Mouse (Mus musculus): ENCODE results near the gene Tcf23. TPM values are rescaled to one million over a fixed set of nuclear protein-coding genes. Genes with fewer than 3 reads are reported as not detected.
A peak's percentile ranks its signal among the peaks of the same experiment; 100 is the strongest.

Gene Tcf23
- polyA plus RNA-seq (2017; shearing (Covaris generic)) = not detected

DNA sequence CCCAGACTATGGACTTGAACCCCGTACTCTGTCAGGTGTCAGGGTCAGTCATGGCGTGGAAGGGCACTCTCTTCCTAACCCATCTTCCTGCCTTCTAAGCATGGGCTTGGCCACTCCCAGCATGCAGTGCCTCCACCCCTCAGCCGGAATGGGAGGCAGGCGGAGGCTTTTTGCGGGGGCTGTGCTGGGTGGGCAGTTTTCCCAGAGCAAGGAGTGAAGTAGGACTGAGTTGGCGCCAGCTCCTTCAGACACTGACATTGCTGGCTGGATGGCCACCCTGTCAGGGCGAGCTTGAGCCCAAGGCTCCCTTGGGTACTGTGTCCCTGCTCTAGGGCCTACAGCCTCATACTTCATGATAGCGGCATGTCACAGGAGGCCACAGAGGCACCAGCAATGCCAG is at the start of gene Tcf23:
Gene Tcf23 (plus strand): TSS at position 247 of the 400 bp plus-strand sequence.
- no peak for ATAC-seq

DNA sequence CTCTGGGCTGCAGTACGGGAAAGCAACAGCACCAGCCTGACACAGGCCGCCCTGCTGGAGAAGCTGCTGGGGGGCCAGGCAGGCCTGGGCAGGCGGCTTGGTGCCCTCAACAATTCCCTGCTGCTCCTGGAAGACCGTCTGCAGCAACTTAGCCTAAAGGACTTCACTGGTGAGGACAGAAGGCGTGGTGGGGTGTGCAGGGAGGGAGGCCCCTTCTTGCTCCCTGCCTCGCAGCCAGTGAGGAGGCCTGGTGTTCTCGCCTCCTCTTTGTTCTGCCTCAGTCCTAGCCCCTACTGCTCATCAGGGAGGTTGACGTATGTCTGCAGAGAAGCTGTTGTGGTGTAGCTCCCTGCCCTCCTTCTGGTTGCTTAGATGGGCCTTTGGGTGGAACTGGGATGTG is 49.8 kb upstream of the Tcf23 start:
- no peak for ATAC-seq

DNA sequence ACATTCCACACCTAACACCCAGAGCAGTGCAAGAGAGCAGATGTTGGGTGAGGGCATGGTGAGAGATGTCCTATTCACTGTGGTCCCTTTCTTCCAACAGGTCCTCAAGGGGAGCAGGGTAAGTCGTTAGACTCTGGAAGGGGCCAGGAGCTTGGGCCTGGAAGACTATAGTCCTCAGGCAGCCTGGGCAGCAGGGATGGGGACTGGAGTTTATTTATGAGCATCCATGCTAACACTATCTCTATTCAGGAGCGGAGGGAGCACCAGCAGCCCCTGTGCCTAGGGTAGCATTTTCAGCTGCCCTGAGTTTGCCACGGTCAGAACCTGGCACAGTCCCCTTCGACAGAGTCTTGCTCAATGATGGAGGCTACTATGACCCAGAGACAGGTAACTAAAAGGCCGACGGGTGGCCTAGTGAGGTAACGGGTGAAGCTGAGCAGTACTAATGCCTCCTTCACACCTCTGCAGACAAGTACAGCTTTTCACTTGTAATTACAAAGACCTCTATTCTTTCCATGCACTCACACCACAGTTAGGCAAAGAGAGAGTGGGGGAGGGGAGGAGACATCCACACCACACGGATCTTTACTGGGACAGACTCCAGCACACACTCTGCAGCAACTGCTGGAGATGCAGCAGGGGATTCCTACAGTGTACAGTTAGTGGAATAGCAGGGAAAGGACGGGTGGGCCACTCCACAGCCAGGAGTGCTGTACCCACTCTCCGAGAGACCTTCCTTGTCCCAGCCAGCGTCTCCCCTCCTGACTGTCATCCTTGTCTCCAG is 48.4 kb upstream of the Tcf23 start:
- ATAC-seq = no peak

DNA sequence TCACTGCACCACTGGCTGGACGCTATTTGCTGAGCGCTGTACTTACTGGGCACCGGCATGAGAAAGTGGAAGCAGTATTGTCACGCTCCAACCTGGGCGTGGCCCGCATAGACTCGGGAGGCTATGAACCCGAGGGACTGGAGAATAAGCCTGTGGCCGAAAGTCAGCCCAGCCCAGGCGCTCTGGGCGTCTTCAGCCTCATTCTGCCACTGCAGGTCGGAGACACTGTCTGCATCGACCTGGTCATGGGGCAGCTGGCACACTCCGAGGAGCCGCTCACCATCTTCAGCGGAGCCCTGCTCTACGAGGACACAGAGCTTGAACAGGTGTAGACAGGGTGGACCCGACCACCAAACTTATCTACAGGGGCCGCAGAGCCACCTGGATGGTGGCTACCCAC is 47.8 kb upstream of the Tcf23 start:
- no peak for ATAC-seq

DNA sequence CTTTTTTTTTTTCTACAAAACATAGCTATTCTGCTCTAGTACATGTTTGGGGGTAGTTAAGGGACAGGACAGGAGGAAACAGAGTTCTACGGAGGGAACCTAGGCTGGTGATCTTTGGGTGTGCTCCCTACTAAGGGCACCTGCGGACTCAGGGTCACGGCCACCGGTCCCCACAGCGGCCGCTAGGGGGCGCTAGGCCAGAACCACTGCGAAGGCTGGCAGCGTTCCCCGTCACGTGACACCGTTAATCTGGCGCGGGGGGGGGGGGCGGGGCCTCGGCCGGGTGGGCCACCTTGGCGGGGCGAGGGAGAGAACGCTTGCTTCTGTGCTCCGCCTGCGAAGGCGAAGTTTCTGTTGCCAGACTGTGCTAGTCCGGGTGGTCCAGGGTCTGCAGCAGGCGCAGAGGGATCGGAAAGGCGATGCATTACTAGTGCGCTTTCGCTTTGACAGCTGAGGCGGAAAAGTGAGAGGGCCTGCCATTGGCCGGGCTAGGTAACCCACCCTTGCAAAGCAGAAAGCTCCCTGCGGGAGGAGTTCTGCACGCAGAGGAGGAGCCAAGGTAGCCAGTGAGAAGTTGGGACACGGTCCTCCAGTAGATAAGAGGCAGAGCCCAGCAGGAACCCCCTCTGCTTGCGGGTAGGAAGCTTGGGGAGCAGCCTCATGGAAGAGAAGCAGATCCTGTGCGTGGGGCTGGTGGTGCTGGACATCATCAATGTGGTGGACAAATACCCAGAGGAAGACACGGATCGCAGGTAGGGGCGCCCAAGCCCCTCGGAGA is 47.0 kb upstream of the Tcf23 start, which contains the start of gene Khk:
Gene Khk (plus strand): TSS at position 176 of the 778 bp plus-strand sequence.
- ATAC-seq = peak; percentile 86

DNA sequence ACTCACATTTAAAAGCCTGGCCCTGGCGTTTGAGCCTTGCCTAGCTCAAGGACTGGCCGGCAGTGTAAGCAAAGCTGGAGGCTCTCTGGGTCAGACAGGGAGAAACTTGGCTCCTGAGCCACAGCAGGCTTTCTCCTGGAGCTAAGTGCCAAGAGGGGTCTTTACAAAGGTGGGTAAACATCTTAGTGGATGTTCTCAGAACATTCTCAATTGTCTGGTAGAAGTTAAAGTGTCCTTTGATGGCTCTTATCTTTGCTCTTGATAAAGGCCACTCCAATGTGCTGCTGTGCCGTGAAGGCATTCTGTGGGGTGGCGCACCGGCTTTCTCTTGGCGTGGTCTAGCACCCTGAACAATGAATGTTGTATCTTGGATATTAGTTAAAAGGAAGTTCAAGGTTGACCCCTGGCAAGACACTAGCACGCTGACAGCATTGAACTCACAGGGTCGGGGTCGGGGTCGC is 45.9 kb upstream of the Tcf23 start:
- ATAC-seq = no peak

DNA sequence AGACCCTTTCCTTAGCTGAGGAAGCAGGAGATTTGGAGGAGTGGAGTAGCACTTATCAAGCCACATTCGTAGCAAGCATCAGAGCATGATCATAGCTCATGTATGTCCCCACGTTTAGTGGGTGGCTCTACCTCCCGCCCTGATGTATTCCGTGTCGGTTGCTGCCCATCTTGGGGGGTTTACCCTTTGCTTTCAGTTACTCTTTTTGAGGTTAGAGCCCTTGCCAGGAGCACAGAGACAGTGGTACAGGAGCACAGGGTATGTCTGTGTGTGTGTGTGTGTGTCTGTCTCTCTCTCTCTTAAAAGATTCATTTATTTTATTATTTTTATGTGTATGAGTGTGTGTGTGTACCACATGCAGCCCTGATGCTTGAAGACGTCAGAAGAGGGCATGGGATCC is 45.3 kb upstream of the Tcf23 start:
- ATAC-seq = no peak

DNA sequence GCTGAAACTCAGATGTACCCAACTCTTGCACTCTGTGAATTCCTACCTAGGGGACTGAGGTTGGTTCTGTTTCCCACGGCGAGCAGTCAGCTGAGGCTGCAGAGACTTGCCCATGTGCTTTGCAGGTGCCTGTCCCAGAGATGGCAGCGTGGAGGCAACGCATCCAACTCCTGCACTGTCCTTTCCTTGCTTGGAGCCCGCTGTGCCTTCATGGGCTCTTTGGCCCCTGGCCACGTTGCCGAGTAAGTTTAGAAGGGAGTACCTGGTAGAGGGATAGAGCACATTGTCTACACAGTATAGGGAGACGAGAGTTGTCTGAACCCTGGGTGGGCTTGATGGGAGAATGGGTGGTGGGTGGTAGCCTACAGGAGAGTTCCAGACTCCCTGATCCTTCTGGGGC is 43.8 kb upstream of the Tcf23 start:
- no peak for ATAC-seq

DNA sequence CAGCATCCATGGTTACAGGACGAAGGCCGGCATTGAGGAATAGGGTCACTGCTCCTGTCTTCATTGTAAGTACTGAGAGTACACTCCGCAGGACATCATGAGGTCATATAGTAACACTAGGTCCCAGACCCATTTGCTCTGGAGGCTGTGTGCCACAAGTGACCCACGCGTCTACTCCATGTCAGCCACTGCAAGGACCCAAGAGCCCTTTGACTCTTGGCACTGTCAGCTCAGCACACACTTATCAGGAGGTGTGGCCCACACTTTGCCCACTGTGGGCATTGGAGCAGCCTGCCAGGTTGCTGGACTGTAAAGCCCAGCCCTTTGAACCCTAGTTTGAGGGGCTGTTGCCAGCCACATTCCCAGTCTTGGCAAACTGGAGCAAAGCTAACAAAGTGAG is 43.2 kb upstream of the Tcf23 start:
- no peak for ATAC-seq

DNA sequence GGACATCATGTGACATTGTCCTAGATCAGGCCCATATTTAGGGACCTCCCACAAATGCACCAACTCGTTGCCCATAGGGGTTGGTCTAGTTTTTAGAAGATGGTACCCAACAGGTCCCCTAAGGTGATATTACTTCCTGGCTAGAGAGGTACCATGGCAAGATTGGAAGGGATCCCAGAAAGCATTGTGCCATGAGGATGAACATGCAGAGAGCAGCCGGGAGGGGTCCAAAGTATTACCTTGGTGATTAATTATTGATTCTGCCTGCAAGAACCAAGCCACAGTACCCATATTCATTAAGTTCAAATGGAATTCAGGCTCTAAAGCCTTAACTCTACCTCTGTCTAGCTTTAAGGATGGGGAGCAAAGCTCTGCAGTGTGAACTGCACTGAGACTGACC is 42.4 kb upstream of the Tcf23 start:
- ATAC-seq = no peak

DNA sequence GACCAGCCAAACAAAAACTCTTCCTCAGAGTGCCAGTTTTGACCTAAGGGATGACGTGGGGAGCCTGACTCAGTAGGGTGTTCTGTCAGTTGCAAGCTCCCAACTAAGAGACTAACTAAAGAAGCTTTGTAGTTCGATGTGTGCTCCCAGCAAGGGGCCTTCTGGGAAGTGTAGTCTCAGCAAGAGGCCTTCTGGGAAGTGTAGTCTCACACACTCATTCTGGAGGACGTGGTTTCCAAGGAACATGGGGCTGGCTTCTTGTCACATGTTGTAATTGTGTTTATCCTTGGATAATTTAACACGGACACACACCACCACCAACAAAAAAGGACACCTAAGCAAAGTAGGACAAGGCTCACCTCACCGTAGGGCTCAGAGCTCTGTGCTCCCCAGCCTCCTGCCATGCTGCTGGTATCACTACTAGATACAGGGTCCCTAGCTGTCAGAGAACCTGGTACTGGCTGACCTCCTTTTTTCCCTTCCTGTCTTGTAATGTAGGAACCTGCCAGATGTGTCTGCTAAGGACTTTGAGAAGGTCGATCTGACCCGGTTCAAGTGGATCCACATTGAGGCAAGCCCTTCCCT is 40.4 kb upstream of the Tcf23 start:
- ATAC-seq = no peak

DNA sequence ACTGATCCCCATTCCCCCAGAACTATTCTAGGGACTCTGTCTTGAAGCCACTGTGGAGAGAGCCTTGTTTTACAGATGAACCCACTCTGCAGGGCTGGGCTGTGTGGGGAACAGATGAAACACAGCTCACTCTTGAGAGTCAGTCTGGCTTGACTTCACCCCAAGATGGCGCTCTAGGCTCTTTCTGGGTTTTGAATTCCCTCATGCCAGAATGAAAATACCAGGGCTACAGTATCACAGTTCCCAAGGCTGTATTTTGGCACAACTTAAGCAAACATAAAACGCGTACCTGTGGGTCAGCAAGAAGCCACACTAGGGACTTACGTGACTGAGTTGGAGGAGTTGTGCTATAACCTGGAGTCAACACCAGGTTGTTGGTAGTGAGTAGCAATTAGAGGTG is 38.3 kb upstream of the Tcf23 start:
- peak; percentile 67 for ATAC-seq

DNA sequence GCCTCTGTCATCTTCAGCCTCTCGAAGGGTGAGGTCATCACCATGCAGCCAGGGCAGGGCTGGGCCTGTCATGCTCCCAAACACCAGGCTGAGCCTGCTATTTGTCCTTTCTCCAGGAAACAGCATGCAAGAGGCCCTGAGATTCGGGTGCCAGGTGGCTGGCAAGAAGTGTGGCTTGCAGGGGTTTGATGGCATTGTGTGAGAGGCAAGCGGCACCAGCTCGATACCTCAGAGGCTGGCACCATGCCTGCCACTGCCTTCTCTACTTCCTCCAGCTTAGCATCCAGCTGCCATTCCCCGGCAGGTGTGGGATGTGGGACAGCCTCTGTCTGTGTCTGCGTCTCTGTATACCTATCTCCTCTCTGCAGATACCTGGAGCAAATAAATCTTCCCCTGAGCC is 37.6 kb upstream of the Tcf23 start:
- no peak for ATAC-seq

DNA sequence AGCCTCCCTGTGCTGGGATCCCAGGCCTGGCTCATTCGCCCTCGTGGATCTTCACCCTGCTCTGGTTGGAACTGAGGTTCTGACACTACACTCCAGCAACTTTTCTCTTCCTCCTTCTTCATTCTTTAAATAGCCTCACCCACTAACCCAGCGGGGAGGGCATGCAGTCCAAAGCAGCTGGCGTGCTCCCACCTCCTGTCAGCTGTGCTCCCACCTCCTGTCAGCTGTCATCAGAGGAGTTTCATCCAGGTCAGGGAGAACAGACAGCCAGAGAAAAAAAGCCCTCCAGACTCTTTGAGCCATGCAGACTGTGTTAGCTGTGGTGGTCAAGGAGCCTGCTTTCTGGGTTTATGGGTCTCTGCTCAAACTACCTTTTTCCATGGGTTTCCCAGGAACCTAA is 37.1 kb upstream of the Tcf23 start:
- no peak for ATAC-seq

DNA sequence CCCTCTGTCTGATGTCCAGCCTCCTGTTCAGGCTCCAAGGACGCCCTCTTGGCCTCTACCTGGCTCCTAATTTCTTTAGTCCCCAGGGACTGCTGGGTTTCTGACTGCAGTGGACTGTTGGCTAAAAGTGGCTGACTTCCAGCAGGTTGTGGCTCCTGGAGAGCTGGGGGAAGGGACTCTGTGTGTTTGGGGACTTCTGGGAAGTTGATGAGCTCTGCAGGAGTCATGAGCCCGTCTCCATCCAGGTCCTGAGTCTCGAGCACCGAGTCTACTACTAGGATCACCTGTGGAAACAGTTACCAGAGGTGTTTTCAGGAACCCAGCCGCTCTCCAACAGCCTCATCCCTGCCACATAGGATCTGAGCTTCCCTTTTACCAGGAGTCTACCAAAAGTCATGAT is 34.8 kb upstream of the Tcf23 start:
- ATAC-seq = no peak

DNA sequence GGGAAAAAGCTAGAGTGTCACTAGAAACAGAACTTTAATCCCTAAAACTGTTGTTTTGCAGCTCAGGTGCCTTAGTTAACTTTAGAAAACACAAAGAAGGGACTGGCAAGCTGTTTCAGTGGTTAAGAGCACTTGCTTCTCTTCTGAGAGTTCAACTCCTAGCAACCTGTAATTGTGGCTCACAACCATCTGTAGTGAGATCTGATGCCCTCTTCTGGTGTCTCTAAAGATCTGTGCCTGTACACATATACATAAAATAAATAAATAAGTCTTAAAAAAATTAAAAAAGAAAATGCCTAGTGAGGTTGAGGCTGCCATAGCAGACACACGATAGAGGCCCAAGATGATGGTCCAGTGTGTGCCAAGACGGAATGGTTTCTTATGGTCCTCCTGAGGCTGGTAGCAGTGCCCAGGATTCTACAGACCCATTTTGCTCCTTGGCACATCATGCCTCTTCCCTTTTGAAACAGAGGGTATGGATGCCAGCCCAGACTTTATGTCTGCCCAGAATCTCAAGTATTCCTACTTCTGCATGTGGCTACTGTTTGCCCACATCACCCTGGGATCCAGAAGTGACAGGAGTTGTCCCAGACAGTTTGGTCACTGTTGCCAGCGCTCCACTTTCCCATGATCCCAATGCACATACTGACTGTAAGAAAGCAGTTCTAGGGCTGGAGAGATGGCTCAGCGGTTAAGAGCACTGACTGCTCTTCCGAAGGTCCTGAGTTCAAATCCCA is 33.6 kb upstream of the Tcf23 start:
- ATAC-seq = no peak

DNA sequence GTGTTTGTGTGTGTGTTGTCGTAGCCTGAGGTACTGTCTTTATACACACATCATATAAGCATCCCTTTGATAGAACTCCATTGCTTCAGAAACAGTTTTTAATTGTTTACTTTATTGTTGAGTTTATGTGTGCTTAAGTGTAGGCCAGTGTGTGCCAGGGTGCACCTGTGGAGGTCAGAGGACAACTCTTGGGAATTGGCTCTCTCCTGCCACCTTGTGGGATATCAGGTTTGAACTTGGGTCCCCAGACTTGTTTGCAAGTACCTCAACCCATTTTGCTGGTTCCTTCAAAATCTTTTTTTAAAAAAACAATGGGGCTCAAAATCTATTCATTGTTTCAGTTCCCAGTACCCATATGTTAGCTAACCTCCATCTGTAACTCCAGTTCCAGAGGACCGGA is 25.5 kb upstream of the Tcf23 start:
- no peak for ATAC-seq

DNA sequence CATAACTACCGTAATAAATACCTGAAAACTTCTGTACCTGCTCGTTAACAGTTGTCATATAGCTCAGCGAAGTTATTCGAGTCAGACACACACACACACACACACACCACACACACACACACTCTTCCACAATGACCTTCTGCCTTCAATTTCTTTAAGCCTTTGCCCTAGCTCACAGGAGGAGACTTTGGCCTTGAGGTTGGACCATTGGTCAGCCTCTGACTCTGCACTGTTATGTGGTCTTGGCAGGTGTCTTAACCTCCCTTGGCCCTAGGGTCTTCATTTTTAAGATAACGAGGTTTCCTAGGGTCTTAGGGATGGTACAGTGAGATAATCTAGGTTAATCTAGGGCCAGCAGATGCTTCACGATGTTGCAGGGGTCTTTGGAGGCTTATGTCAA is 24.1 kb upstream of the Tcf23 start:
- ATAC-seq = no peak

DNA sequence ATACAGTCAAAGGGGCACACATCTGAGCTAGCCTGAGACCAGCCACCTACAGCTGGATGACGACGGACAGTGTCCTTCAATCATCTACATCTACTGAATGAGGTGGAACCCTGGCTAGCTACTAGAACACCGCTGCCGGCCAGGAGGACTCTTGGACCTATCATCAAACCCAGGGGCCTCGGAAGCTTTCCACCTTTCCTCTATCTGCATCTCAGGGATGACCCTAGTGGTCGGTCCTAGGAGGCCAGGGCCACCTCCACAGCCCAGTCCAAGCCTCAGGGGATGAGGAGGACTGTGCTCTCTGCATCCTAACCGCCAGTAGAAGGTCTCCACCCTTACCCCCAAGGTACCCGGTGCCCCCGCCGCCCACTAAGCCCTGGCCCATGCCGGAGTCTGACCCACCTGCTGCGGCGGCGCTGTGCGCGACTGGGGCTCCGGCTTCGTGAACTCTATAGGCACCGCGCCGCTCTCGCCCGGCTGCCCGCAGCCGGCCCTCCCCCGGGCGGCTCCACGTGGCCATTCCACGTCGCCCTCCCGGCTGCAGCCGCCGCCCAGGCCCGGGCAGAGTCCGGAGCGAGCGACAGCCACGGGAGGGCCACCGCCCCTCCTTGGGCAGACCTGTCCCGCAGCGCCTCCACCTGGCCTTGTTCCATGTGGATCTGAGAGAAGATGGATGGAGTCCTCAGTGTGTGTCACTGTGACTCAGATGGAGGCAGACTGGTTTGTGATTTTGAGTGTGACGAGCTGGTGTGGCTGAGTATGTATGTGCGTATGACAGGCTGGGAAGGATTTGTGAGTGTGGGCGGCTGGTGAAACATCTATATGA is 23.3 kb upstream of the Tcf23 start, which contains the start of gene Cgref1:
Gene Cgref1 (minus strand): TSS at position 636 of the 826 bp plus-strand sequence.
- ATAC-seq = peak; percentile 16

DNA sequence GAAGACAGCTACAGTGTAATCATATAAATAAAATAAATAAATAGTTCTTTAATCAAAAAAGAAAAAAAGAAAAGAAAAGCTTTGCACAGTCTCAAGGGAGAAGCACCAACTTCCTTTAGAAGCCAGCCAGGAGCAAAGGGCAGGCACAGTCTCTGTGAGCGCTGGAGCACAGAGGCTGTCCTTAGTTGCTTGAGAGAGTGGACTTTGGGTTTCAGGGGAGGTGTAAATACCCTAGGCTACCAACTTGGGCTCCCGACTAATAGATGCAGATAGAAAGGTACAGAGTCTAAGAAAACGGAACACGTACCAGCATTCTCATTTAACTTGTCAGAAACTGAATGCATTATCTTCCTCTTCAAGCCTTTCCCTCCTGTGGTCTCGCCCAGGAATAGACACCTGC is 19.8 kb upstream of the Tcf23 start:
- no peak for ATAC-seq

DNA sequence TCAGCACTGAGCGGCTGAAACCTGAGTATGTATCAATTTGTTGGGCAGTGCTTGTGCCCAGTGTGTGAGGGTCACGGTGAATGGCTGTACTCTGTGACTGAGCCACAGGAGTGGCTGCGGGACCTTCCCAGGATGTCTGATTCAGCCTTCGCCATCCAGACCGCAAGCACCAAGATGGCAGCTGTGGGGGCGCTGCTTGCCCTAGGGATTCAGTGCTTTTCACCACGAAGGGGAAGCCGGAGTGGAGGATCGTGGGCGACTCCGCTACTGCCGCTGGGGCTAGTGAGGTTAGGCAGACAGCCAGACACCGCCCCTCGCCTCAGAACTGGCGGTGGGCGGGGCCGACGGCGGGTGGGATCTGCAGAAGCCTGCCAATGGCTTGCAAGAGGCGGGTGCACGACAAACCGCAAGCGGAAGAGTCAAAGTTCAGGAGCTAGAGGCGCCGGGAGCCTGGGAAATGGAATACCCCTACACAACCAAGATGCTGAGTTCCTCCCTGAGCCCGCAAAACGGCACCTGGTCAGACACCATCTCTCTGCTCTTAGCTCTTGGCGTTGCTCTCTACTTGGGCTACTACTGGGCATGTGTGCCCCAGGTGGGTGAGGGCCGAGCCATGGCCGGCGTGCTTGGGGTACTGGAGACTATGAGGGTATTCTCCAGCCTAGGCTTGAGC is 18.7 kb upstream of the Tcf23 start:
- ATAC-seq = peak; percentile 91

All from CD4-positive, CD25-positive, alpha-beta regulatory T cell, adult 4 months (primary cell).